Mouse (Mus musculus): ENCODE data around the gene Acss2.

- TF ChIP-seq CTCF (IDR thresholded peaks at IDR 0.05; ENCODE audit: extremely low read depth, insufficient read length, insufficient replicate concordance, low read depth, low read length) = no peak
- no peak for TF ChIP-seq POLR2A (IDR thresholded peaks at IDR 0.05; ENCODE audit: low read depth, low read length)
Measured at GRCm38 (mm10) chr2:155562209-155562608, 44.5 kb downstream of the Acss2 start.

All from small intestine, adult 2 months (tissue).